Mouse (Mus musculus) lung, postnatal 0 days (tissue): ENCODE measurements around the gene Cebpg.

Source experiments
- CTCF ChIP-seq: IDR thresholded peaks from 2 replicates; pipeline ENCODE4 v1.5.1; 2016; ENCODE audit warnings: antibody characterized with exemption, mild to moderate bottlenecking
- EP300 ChIP-seq: IDR thresholded peaks from 2 replicates; pipeline ENCODE4 v1.6.1; 2016; ENCODE audit warnings: antibody characterized with exemption, mild to moderate bottlenecking, control low read depth

- TF ChIP-seq CTCF (no peak), EP300 (no peak)
Measured at GRCm38 (mm10) chr7:35046091-35046490, 10.3 kb downstream of the Cebpg start.
